Mouse (Mus musculus) brown adipose tissue, adult 24 weeks (tissue): Measurements from ENCODE around the gene Anks4b. TPM values are rescaled to one million over a fixed set of nuclear protein-coding genes. Genes with fewer than 3 reads are reported as not detected.

Source experiments
- H3K27ac ChIP-seq: fragments of 200-500 bp; replicated peaks from 2 replicates; pipeline ENCODE4 v1.5.1; 2012; ENCODE audit warnings: low read depth, mild to moderate bottlenecking, low read length
- H3K4me1 ChIP-seq: fragments of 200-500 bp; 2 replicates; pipeline ENCODE4 v1.6.1; 2012; ENCODE audit warnings: low read length, mixed read lengths; ENCODE audit not compliant: control insufficient read depth, insufficient read depth, insufficient read length
- H3K4me3 ChIP-seq: fragments of 200-500 bp; 2 replicates; pipeline ENCODE4 v1.5.1; 2012; ENCODE audit warnings: low read depth, mild to moderate bottlenecking, low read length, moderate library complexity; ENCODE audit not compliant: insufficient read depth
- polyA plus RNA-seq: library from polyadenylated mRNA; stranded (reverse); fragments of >200 nt; gene quantifications from 2 replicates; pipeline ENCODE4 v1.2.4, GENCODE M21; 2012; ENCODE audit not compliant: missing spikeins, insufficient read depth, insufficient read length

The Anks4b gene
- polyA plus RNA-seq: not detected in 2 replicates

DNA sequence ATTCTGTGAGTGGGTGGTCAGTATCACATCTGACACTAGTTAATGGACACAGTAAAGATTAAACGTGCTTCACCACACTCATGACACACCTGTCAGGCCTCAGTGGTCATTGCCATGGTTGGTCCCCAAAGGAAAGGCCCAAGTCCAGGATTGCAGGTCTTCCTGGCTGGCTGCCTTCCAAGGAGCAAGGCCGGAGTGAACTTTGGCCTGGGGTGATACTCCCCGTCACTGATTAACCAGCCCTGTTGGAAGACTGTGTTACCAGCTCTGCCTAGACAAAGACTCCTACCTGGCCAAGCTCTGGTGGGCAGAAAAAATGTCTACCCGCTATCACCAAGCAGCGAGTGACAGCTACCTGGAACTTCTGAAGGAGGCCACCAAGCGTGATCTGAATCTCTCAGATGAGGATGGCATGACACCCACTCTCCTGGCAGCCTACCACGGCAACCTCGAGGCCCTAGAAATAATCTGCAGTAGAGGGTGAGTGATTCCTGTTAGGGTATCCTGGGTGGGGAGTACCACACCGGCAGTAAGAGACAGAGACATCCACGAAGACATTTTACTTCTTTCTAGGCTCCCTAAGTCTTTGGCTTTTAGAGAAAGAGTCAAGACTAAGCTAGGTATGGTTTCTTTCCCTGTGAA is at the start of gene Anks4b:
Gene Anks4b (plus strand): TSS at position 256 of the 642 bp plus-strand sequence.
- Histone ChIP-seq H3K27ac (no peak within 1 kb of the TSS), H3K4me1 (no peaks in the 10 kb centered on the region), H3K4me3 (no peak within 1 kb of the TSS)

- Histone ChIP-seq H3K4me3 (no peak overlapping the region), H3K4me1 (0 out of 2 replicates have a peak, but pooled peaks cover 2% of the 10 kb centered on the region), H3K27ac (no peak overlapping the region)
These were observed 48.8 kb upstream of the Anks4b start for GRCm38 (mm10) chr7:120124844-120125243.

GRCm38 (mm10) chr7:120126976-120127685 is 46.5 kb upstream of the Anks4b start:
- no peak overlapping the region for H3K27ac ChIP-seq
- no peak overlapping the region for H3K4me3 ChIP-seq
- 0 out of 2 replicates have a peak, but pooled peaks cover 2% of the 10 kb centered on the region for H3K4me1 ChIP-seq

GRCm38 (mm10) chr7:120127686-120128059 is 46.0 kb upstream of the Anks4b start:
- H3K27ac ChIP-seq: no peak overlapping the region
- H3K4me1 ChIP-seq: 0 out of 2 replicates have a peak, but pooled peaks cover 2% of the 10 kb centered on the region
- no peak overlapping the region for H3K4me3 ChIP-seq

GRCm38 (mm10) chr7:120128951-120129350 is 44.7 kb upstream of the Anks4b start:
- 0 out of 2 replicates have a peak, but pooled peaks cover 2% of the 10 kb centered on the region for H3K4me1 ChIP-seq
- no peak overlapping the region for H3K27ac ChIP-seq
- H3K4me3 ChIP-seq: no peak overlapping the region

DNA sequence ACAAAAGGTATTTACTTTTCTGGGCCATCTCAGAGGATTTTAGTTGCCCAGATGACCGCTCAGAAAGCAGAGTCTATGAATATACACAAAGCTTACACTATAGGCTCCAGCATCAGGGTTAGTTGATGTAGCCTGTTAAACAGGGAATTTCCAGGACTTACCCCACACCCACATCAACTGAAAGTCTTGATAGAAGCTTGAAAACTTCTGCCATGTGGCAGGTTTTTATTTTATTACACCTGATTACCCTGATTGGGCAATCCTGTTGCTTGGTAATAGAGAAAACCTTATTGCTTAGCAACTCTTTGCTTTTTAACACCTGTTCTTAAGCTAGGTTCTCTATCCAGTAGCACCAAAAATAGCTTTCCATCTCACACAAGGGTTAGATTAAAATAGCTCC is 30.9 kb upstream of the Anks4b start:
- Histone ChIP-seq H3K27ac (no peak overlapping the region), H3K4me3 (no peak overlapping the region), H3K4me1 (no peaks in the 10 kb centered on the region)

GRCm38 (mm10) chr7:120145191-120145590 is 28.5 kb upstream of the Anks4b start, which contains the start of gene Zp2:
Gene Zp2 (minus strand): TSS chr7:120145291.
- no peak within 1 kb of the TSS for H3K27ac ChIP-seq
- no peak within 1 kb of the TSS for H3K4me3 ChIP-seq
- no peaks in the 10 kb centered on the region; the same call in 1 of the 2 replicates for H3K4me1 ChIP-seq

- H3K4me3 ChIP-seq: no peak overlapping the region
- 0 out of 2 replicates have a peak overlapping the region, but pooled peaks have one; percentile 11 for H3K27ac ChIP-seq
These were observed 23.4 kb upstream of the Anks4b start for GRCm38 (mm10) chr7:120150257-120150656.

GRCm38 (mm10) chr7:120150898-120151297 is 22.8 kb upstream of the Anks4b start:
- Histone ChIP-seq H3K4me3 (no peak overlapping the region), H3K27ac (no peak overlapping the region), H3K4me1 (no peaks in the 10 kb centered on the region; the same call in 1 of the 2 replicates)

More at GRCm38 (mm10) chr7:120150257-120150656, 23.4 kb upstream of the Anks4b start:
- no peaks in the 10 kb centered on the region; the same call in 1 of the 2 replicates for H3K4me1 ChIP-seq

DNA sequence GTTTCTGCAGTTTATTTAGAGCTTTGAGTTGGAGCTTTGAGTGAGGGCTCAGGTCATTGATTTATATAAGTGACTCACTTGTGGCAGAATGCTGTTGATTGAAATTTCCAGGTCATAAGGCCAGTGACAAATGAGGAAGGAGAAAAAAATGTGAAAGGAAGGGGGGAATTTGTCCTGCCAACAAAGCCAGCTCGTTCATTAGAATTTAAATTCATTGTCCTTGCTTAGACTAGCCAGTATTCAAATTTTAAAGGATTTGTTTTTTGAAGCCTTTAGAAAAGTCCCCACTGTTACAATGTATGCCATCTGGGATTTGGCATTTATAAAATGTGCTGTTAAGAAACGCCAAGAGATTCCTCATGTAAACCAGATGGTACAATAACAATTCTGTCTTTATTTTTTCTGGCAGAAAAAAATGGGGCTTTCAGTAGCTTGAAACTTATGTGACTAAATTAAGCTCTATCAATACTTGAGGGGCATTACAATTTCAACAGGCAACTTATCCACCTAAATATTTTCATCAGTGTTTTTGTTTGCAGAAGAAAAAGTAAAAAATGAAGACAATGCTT is 16.7 kb upstream of the Anks4b start:
- Histone ChIP-seq H3K4me3 (no peak overlapping the region), H3K27ac (no peak overlapping the region), H3K4me1 (no peaks in the 10 kb centered on the region)

DNA sequence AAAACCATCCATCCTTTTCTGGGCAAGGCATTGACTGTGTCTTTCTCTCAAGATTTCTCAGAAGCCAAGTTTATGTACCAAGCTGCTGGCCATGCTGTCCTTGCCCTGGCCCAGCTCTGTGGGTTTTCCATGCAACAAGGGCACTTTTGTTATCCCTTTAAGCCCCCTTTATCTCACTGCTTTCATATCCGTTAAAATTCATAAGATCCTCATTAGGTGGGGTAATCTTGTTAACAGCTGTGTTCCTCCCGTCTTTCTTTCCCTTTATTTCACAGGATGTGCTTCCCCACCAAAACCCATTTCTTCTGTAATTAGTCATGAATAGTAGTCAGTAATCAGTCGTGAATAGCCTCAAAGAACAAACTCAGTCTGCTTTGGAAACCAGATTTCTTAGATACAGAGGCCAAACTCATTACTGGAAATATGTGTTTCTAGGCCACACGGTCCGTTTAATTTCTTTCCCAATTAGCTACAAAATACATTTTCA is 16.0 kb upstream of the Anks4b start:
- Histone ChIP-seq H3K27ac (no peak overlapping the region), H3K4me1 (no peaks in the 10 kb centered on the region), H3K4me3 (no peak overlapping the region)

DNA sequence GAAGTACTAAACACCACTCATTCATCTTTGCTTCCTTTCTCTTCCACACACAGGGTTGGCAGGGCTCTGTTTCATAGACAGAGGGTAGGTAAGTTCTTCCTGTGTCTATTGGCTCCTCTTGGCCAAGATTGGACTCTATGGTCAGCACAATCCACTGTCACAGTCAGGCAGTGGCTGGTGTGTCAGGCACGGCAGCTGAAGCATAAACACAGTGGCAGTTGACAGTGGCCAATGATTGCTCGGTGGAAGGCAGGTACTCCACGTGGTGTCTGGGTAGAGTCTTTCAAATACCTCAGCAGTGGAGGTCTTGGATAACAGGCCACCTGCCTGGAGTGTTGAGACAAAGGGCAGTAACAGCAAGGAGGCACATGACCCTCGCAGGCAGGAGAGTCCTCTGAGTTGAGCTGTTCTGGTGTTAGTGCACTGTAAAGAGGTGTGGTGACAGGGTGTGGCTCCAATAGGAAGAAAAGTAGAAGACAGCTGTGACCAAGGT is 15.5 kb upstream of the Anks4b start:
- Histone ChIP-seq H3K4me1 (no peaks in the 10 kb centered on the region), H3K27ac (no peak overlapping the region), H3K4me3 (no peak overlapping the region)

GRCm38 (mm10) chr7:120163581-120164251 is 9.9 kb upstream of the Anks4b start:
- no peaks in the 10 kb centered on the region for H3K4me1 ChIP-seq
- H3K4me3 ChIP-seq: no peak overlapping the region
- H3K27ac ChIP-seq: no peak overlapping the region

DNA sequence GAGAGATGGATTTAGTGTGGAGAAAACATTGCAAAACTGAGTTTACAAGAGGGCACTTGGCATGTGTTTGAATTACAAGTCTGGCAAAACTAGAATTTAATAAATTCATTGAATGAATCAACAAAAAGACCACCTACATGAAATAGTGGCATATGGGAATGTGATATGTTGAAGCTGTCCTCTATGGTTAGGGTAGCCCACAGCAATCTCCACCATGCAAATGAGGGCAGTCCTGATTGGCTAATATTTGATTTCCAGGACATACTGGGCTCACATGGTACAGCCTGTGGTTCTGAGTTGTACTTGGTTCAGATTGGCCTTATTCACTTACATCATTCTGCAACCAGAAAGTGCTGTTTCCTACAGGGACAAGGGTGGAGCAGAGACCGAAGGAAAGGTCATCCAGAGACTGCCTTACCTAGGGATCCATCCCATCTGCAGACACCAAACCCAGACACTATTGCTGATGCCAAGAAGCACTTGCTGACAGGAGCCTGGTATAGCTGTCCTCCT is 1.4 kb upstream of the Anks4b start:
- Histone ChIP-seq H3K4me1 (no peaks in the 10 kb centered on the region), H3K4me3 (no peak overlapping the region), H3K27ac (no peak overlapping the region)
